Mouse (Mus musculus): ENCODE measurements around the gene Vav1. TPM values are rescaled to one million over a fixed set of nuclear protein-coding genes. Genes with fewer than 3 reads are reported as not detected.
A peak's percentile ranks its signal among the peaks of the same experiment; 100 is the strongest.

Vav1 gene
- total and polyA plus RNA-seq, 3 experiments, result 86.7 to 99.6 TPM; not detected in 1

- Histone ChIP-seq H3K9ac (ENCODE audit: control insufficient read depth, low read depth, low read length, poor library complexity, severe bottlenecking) (no peak overlapping the region), H3K36me3 (ENCODE audit: control insufficient read depth in 1 of 2, insufficient read depth in 2 of 2, low read length in 2 of 2) (peaks cover 0 to 4% of the 10 kb centered on the region in 2 experiments; a peak in 2 of 4 replicates), H3K9me3 (replicated peaks; ENCODE audit: insufficient read depth, low read length) (no peaks in the 10 kb centered on the region), H3K27ac (ENCODE audit: control insufficient read depth, low read depth, low read length) (no peak overlapping the region), H3K4me1 (ENCODE audit: control insufficient read depth in 1 of 2, insufficient read depth in 2 of 2, low read length in 2 of 2) (peaks cover 0 to 15% of the 10 kb centered on the region in 2 experiments; a peak in 2 of 4 replicates), H3K27me3 (ENCODE audit: control insufficient read depth in 1 of 2, insufficient read depth in 2 of 2, low read length in 2 of 2) (no peaks in the 10 kb centered on the region), H3K4me3 (ENCODE audit: control insufficient read depth in 1 of 2, insufficient read depth in 1 of 2, low read depth in 2 of 2, low read length in 2 of 2) (no peak overlapping the region), H3K79me2 (ENCODE audit: control insufficient read depth, insufficient read depth, low read length, poor library complexity) (no peaks in the 10 kb centered on the region)
- TF ChIP-seq BHLHE40 (IDR thresholded peaks at IDR 0.05; ENCODE audit: borderline replicate concordance, low read depth, low read length) (no peak), TAL1 (IDR thresholded peaks at IDR 0.05; ENCODE audit: low read length) (no peak), POLR2A (IDR thresholded peaks at IDR 0.05; ENCODE audit: control insufficient read depth in 1 of 2, insufficient read depth in 1 of 2, low read depth in 1 of 2, low read length in 2 of 2, poor library complexity in 1 of 2) (no peak), CHD2 (IDR thresholded peaks at IDR 0.05; ENCODE audit: low read length) (no peak), JUND (IDR thresholded peaks at IDR 0.05; ENCODE audit: low read depth, low read length) (no peak)
- DNase-seq (ENCODE audit: low read depth, low spot score), result no peak
Measured at GRCm38 (mm10) chr17:57262901-57263550, 15.9 kb upstream of the Vav1 start.

GRCm38 (mm10) chr17:57264164-57264563 lies 14.7 kb upstream of the Vav1 start:
- peaks cover 0 to 4% of the 10 kb centered on the region in 2 experiments; a peak in 2 of 4 replicates for H3K36me3 ChIP-seq (ENCODE audit: control insufficient read depth in 1 of 2, insufficient read depth in 2 of 2, low read length in 2 of 2)
- H3K4me3 ChIP-seq (ENCODE audit: control insufficient read depth in 1 of 2, insufficient read depth in 1 of 2, low read depth in 2 of 2, low read length in 2 of 2), result no peak overlapping the region
- no peaks in the 10 kb centered on the region for H3K79me2 ChIP-seq (ENCODE audit: control insufficient read depth, insufficient read depth, low read length, poor library complexity)
- peaks cover 0 to 15% of the 10 kb centered on the region in 2 experiments; a peak in 2 of 4 replicates for H3K4me1 ChIP-seq (ENCODE audit: control insufficient read depth in 1 of 2, insufficient read depth in 2 of 2, low read length in 2 of 2)
- DNase-seq (ENCODE audit: low read depth, low spot score), result no peak
- no peak for TF ChIP-seq RCOR1 (IDR thresholded peaks at IDR 0.05; ENCODE audit: low read depth, low read length)
- no peak for TF ChIP-seq ZC3H11A (IDR thresholded peaks at IDR 0.05; ENCODE audit: low read depth, low read length)
- no peak for TF ChIP-seq POLR2AphosphoS2 (IDR thresholded peaks at IDR 0.05; ENCODE audit: low read length)
- no peak for TF ChIP-seq MYB (IDR thresholded peaks at IDR 0.05; ENCODE audit: low read depth, low read length)
- TF ChIP-seq SMC3 (IDR thresholded peaks at IDR 0.05; ENCODE audit: low read depth, low read length), result no peak
- H3K27me3 ChIP-seq (ENCODE audit: control insufficient read depth in 1 of 2, insufficient read depth in 2 of 2, low read length in 2 of 2), result no peaks in the 10 kb centered on the region
- no peak overlapping the region for H3K9ac ChIP-seq (ENCODE audit: control insufficient read depth, low read depth, low read length, poor library complexity, severe bottlenecking)
- H3K27ac ChIP-seq (ENCODE audit: control insufficient read depth, low read depth, low read length), result no peak overlapping the region
- H3K9me3 ChIP-seq (replicated peaks; ENCODE audit: insufficient read depth, low read length), result no peaks in the 10 kb centered on the region

GRCm38 (mm10) chr17:57264972-57265945 lies 13.6 kb upstream of the Vav1 start:
- Histone ChIP-seq H3K27me3 (ENCODE audit: control insufficient read depth in 1 of 2, insufficient read depth in 2 of 2, low read length in 2 of 2) (no peaks in the 10 kb centered on the region), H3K79me2 (ENCODE audit: control insufficient read depth, insufficient read depth, low read length, poor library complexity) (no peaks in the 10 kb centered on the region), H3K4me1 (ENCODE audit: control insufficient read depth in 1 of 2, insufficient read depth in 2 of 2, low read length in 2 of 2) (peaks cover 0 to 9% of the 10 kb centered on the region in 2 experiments; a peak in 2 of 4 replicates), H3K9me3 (replicated peaks; ENCODE audit: insufficient read depth, low read length) (no peaks in the 10 kb centered on the region), H3K4me3 (ENCODE audit: control insufficient read depth in 1 of 2, insufficient read depth in 1 of 2, low read depth in 2 of 2, low read length in 2 of 2) (peak overlapping the region; percentile 27 to 61; a peak in 3 of 4 replicates), H3K27ac (ENCODE audit: control insufficient read depth, low read depth, low read length) (no peak overlapping the region), H3K9ac (ENCODE audit: control insufficient read depth, low read depth, low read length, poor library complexity, severe bottlenecking) (0 out of 2 replicates have a peak overlapping the region, but pooled peaks have one; percentile 6), H3K36me3 (ENCODE audit: control insufficient read depth in 1 of 2, insufficient read depth in 2 of 2, low read length in 2 of 2) (peaks cover 0 to 4% of the 10 kb centered on the region in 2 experiments; a peak in 1 of 4 replicates)
- DNase-seq (ENCODE audit: low read depth, low spot score), result peak; percentile 86
- TF ChIP-seq CTCF (IDR thresholded peaks at IDR 0.05 in 2 of 3, conservative IDR thresholded peaks at IDR 0.05 in 1 of 3; ENCODE audit: control insufficient read depth in 1 of 3, insufficient read depth in 1 of 3, low read depth in 2 of 3, low read length in 3 of 3, poor library complexity in 1 of 3, severe bottlenecking in 1 of 3) (peak in 1 of 3 experiments; percentile 28; a peak in 2 of 6 replicates), NELFE (IDR thresholded peaks at IDR 0.05; ENCODE audit: low read depth, low read length) (peak; percentile 20; the same call in 1 of the 2 replicates), SIN3A (IDR thresholded peaks at IDR 0.05; ENCODE audit: low read length) (peak; percentile 24; the same call in 1 of the 2 replicates), GABPA (IDR thresholded peaks at IDR 0.05; ENCODE audit: low read depth, low read length) (no peak), MAFK (IDR thresholded peaks at IDR 0.05; ENCODE audit: borderline replicate concordance, low read depth, low read length) (no peak), TBP (IDR thresholded peaks at IDR 0.05; ENCODE audit: low read depth, low read length) (no peak), POLR2A (IDR thresholded peaks at IDR 0.05; ENCODE audit: control insufficient read depth in 1 of 2, insufficient read depth in 1 of 2, low read depth in 1 of 2, low read length in 2 of 2, poor library complexity in 1 of 2) (0 out of 4 replicates have a peak, but pooled peaks have one; percentile 27 to 45), USF2 (IDR thresholded peaks at IDR 0.05; ENCODE audit: borderline replicate concordance in 1 of 2, insufficient read depth in 1 of 2, low read depth in 1 of 2, low read length in 2 of 2) (no peak), MAZ (IDR thresholded peaks at IDR 0.05; ENCODE audit: low read depth, low read length) (0 out of 2 replicates have a peak, but pooled peaks have one; percentile 26), CHD2 (IDR thresholded peaks at IDR 0.05; ENCODE audit: low read length) (no peak)

Data from MEL (cell line).